Mouse (Mus musculus): Measurements from ENCODE around the gene Pgap3.

- TF ChIP-seq GATA1 (IDR thresholded peaks at IDR 0.05; ENCODE audit: borderline replicate concordance, low read length) (no peak), FLI1 (IDR thresholded peaks at IDR 0.05; ENCODE audit: low read length) (no peak)
Measured at GRCm38 (mm10) chr11:98373244-98373643, 27.0 kb downstream of the Pgap3 start.
